In genomic region chr7:66292010-66292409, GRCm38 (mm10) we compare ENCODE assay signal across 20 mouse cellular contexts.
A peak's percentile ranks its signal among the peaks of the same experiment; 100 is the strongest.
DNase-seq lines count a peak whose midpoint lies in the region; TF ChIP-seq lines count a peak whose summit lies in the region.
"Had no signal": no experiment of that assay in that cellular context is flagged by ENCODE, and none has a peak within 500 bp of the region (broad histone marks: within the 10 kb centered on the region; RNA-seq: fewer than 3 reads in every experiment).

No protein-coding gene starts in this region.

- 83% methylated on average over 8 of the region's 8 CpGs for WGBS in midbrain, embryonic 10.5 days

- H3K27ac ChIP-seq in MEL (ENCODE audit: control insufficient read depth, low read depth, low read length) = no peak overlapping the region
- no peak overlapping the region for H3K27ac ChIP-seq in midbrain, embryonic 10.5 days (replicated peaks)
- H3K27ac ChIP-seq: forebrain, embryonic 13.5 days; heart, embryonic 15.5 days; hindbrain, embryonic 15.5 days; limb, embryonic 12.5 days; liver, embryonic 12.5 days; midbrain, embryonic 12.5 days; stomach, postnatal 0 days had no signal

- H3K27me3 ChIP-seq in MEL (ENCODE audit: control insufficient read depth in 1 of 2, insufficient read depth in 2 of 2, low read length in 2 of 2) = no peaks in the 10 kb centered on the region
- H3K27me3 ChIP-seq in megakaryocyte, embryonic 14.5 days (replicated peaks) = no peaks in the 10 kb centered on the region
- peaks cover 37% of the 10 kb centered on the region for H3K27me3 ChIP-seq in midbrain, embryonic 10.5 days (ENCODE audit: low read depth, poor library complexity, severe bottlenecking)
- H3K27me3 ChIP-seq: heart, embryonic 15.5 days; hindbrain, embryonic 15.5 days; limb, embryonic 12.5 days; liver, embryonic 12.5 days had no signal

- H3K9me3 ChIP-seq in MEL (replicated peaks; ENCODE audit: insufficient read depth, low read length) = no peaks in the 10 kb centered on the region
- H3K9me3 ChIP-seq in megakaryocyte, embryonic 14.5 days = no peaks in the 10 kb centered on the region
- H3K9me3 ChIP-seq in midbrain, embryonic 10.5 days (replicated peaks) = no peaks in the 10 kb centered on the region
- H3K9me3 ChIP-seq: forebrain, embryonic 13.5 days; heart, embryonic 15.5 days; hindbrain, embryonic 15.5 days; limb, embryonic 12.5 days; liver, embryonic 12.5 days; midbrain, embryonic 12.5 days had no signal

- DNase-seq in MEL (ENCODE audit: low read depth, low spot score) (peak; percentile 75), NIH3T3 (ENCODE audit: low read depth) (peak; percentile 5)
- DNase-seq in thymus, postnatal 36 days = peak; percentile 12 to 20
- DNase-seq in spleen, postnatal 36 days (ENCODE audit: low spot score in 2 of 2) = no peak
- DNase-seq in lung, postnatal 14 days = no peak
- no peak for DNase-seq in midbrain, embryonic 10.5 days (ENCODE audit: low spot score)
- DNase-seq: cerebellum, adult 18-20 months; cerebellum, postnatal 25 days; heart, postnatal 36 days; kidney, adult 2 months; kidney, postnatal 14 days; lung, adult 2 months had no signal

- no peaks in the 10 kb centered on the region for H3K79me2 ChIP-seq in MEL (ENCODE audit: control insufficient read depth, insufficient read depth, low read length, poor library complexity)

- TF ChIP-seq CTCF in MEL (IDR thresholded peaks at IDR 0.05 in 2 of 3, conservative IDR thresholded peaks at IDR 0.05 in 1 of 3; ENCODE audit: control insufficient read depth in 1 of 3, insufficient read depth in 1 of 3, low read depth in 2 of 3, low read length in 3 of 3, poor library complexity in 1 of 3, severe bottlenecking in 1 of 3) = no peak

- H3K4me3 ChIP-seq in MEL (ENCODE audit: control insufficient read depth in 1 of 2, insufficient read depth in 1 of 2, low read depth in 2 of 2, low read length in 2 of 2) = no peak overlapping the region
- H3K4me3 ChIP-seq in megakaryocyte, embryonic 14.5 days (replicated peaks) = peak overlapping the region; percentile 50
- H3K4me3 ChIP-seq in midbrain, embryonic 10.5 days = no peak overlapping the region
- H3K4me3 ChIP-seq: forebrain, embryonic 13.5 days; heart, embryonic 15.5 days; hindbrain, embryonic 15.5 days; limb, embryonic 12.5 days; liver, embryonic 12.5 days; midbrain, embryonic 12.5 days had no signal

- 0 out of 4 replicates have a peak, but pooled peaks of 1 of the 2 experiments have one; percentile 14 for TF ChIP-seq EP300 in MEL (IDR thresholded peaks at IDR 0.05; ENCODE audit: low read depth in 1 of 2, low read length in 2 of 2)

- TF ChIP-seq POLR2A in MEL (IDR thresholded peaks at IDR 0.05; ENCODE audit: control insufficient read depth in 1 of 2, insufficient read depth in 1 of 2, low read depth in 1 of 2, low read length in 2 of 2, poor library complexity in 1 of 2) = no peak

- no peak for TF ChIP-seq RAD21 in MEL (IDR thresholded peaks at IDR 0.05; ENCODE audit: low read depth, low read length)

- H3K9ac ChIP-seq in MEL (ENCODE audit: control insufficient read depth, low read depth, low read length, poor library complexity, severe bottlenecking) = no peak overlapping the region
- H3K9ac ChIP-seq: forebrain, embryonic 13.5 days; heart, embryonic 15.5 days; hindbrain, embryonic 15.5 days; limb, embryonic 12.5 days; liver, embryonic 12.5 days; midbrain, embryonic 12.5 days had no signal

- peaks cover 2 to 3% of the 10 kb centered on the region in 2 experiments; a peak in 2 of 4 replicates for H3K36me3 ChIP-seq in MEL (ENCODE audit: control insufficient read depth in 1 of 2, insufficient read depth in 2 of 2, low read length in 2 of 2)
- peaks cover 96% of the 10 kb centered on the region for H3K36me3 ChIP-seq in megakaryocyte, embryonic 14.5 days (replicated peaks; ENCODE audit: low read length)
- peaks cover 3% of the 10 kb centered on the region; the same call in 1 of the 2 replicates for H3K36me3 ChIP-seq in midbrain, embryonic 10.5 days
- H3K36me3 ChIP-seq: hindbrain, embryonic 15.5 days; midbrain, embryonic 12.5 days had no signal

- peaks cover 2 to 3% of the 10 kb centered on the region in 2 experiments; a peak in 2 of 4 replicates for H3K4me1 ChIP-seq in MEL (ENCODE audit: control insufficient read depth in 1 of 2, insufficient read depth in 2 of 2, low read length in 2 of 2)
- H3K4me1 ChIP-seq in megakaryocyte, embryonic 14.5 days = peaks cover 36% of the 10 kb centered on the region
- H3K4me1 ChIP-seq in midbrain, embryonic 10.5 days = peaks cover 54% of the 10 kb centered on the region
- H3K4me1 ChIP-seq: heart, embryonic 15.5 days had no signal

TF ChIP-seq in MEL, 35 proteins besides CTCF, POLR2A, EP300 and RAD21:
- TF ChIP-seq USF1 (IDR thresholded peaks at IDR 0.05; ENCODE audit: low read depth, low read length) (no peak), TBP (IDR thresholded peaks at IDR 0.05; ENCODE audit: low read depth, low read length) (no peak), MAZ (IDR thresholded peaks at IDR 0.05; ENCODE audit: low read depth, low read length) (no peak), CHD1 (IDR thresholded peaks at IDR 0.05; ENCODE audit: low read depth, low read length) (no peak), MYB (IDR thresholded peaks at IDR 0.05; ENCODE audit: low read depth, low read length) (no peak)

Comparison
In these comparisons a context has a peak if more than half of its experiments do, and no peak if none do; other contexts are left out.
1. DNase-seq: peak in MEL (single experiment), NIH3T3 (single experiment) and thymus, postnatal 36 days (2 of 2); none in spleen, postnatal 36 days (0 of 2), lung, postnatal 14 days (single experiment) and midbrain, embryonic 10.5 days (single experiment).